Mouse (Mus musculus): ENCODE measurements around the gene Olfr1084. TPM values are rescaled to one million over a fixed set of nuclear protein-coding genes. Genes with fewer than 3 reads are reported as not detected.
"Not testable (repeated sequence)": the region's sequence is repeated elsewhere in the genome, so short reads cannot be mapped to it uniquely, and the experiment has no call there.

Gene Olfr1084
- not detected in 2 replicates for polyA plus RNA-seq (2015; fragmentation: Nextera tagmentation; extraction: Ambion mirVana)

DNA sequence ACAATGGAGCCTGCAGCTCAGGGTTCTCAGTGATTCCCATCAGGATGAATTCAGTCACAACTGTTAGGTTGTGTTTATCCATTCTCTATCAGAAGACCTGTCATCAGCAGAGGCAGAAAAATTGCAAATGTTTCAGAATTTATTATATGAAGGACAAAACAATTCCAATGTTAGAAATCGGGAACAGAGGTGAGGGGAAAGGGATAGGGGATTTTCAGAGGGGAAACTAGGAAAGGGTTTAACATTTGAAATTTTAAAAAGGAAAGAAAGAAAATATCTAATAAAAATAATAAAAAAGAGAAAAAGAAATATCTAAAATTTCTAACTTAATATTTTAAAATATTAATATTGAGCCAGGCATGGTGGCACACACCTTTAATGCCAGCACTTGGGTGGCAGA, at the start of gene Olfr1084:
TSS of gene Olfr1084 (minus strand) at position 101 of the 400 bp plus-strand sequence.
- not testable (repeated sequence) for H3K9me3 ChIP-seq (ENCODE audit: control insufficient read depth, low read length); H3K9ac ChIP-seq (ENCODE audit: low read length); H3K27ac ChIP-seq (ENCODE audit: low read length); H3K4me2 ChIP-seq (ENCODE audit: low read depth, low read length); H3K4me3 ChIP-seq (ENCODE audit: low read length); H3K27me3 ChIP-seq (ENCODE audit: control insufficient read depth, insufficient read depth, low read depth, low read length); ATAC-seq (ENCODE audit: low read depth); H3K36me3 ChIP-seq (ENCODE audit: control insufficient read depth, insufficient read depth, low read length); H3K4me1 ChIP-seq (replicated peaks; ENCODE audit: control insufficient read depth, insufficient read depth, low read length)
- 62% methylated on average over 1 of the region's 1 CpGs for WGBS

DNA sequence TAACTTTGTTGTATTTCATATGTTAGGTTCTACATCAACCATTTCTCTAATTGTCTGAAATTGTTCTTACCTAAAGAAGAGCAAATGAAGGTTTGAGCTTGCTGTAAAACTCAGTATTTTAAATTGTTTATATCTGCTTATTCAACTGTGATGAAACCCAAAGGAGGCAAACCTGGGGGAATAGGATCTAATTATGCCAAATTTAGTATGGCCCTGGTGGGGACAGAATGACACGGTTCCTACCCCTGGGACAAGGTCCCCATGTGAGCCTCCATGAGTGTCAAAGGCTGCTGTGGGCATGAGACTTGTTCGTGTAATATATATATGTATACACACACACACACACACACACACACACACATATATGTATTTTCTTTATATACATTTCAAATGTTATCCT, 40.5 kb upstream of the Olfr1084 start, which contains the start of gene Olfr1086:
TSS of gene Olfr1086 (minus strand) at position 101 of the 400 bp plus-strand sequence.
- no peaks in the 10 kb centered on the region for H3K4me1 ChIP-seq (replicated peaks; ENCODE audit: control insufficient read depth, insufficient read depth, low read length)
- WGBS: 70% methylated on average over 2 of the region's 2 CpGs
- no peak within 1 kb of the TSS for H3K9ac ChIP-seq (ENCODE audit: low read length)
- no peak within 1 kb of the TSS for H3K27ac ChIP-seq (ENCODE audit: low read length)
- no peak within 1 kb of the TSS for H3K4me2 ChIP-seq (ENCODE audit: low read depth, low read length)
- no peaks in the 10 kb centered on the region for H3K9me3 ChIP-seq (ENCODE audit: control insufficient read depth, low read length)
- no peak within 1 kb of the TSS for H3K4me3 ChIP-seq (ENCODE audit: low read length)
- H3K27me3 ChIP-seq (ENCODE audit: control insufficient read depth, insufficient read depth, low read depth, low read length): no peaks in the 10 kb centered on the region
- H3K36me3 ChIP-seq (ENCODE audit: control insufficient read depth, insufficient read depth, low read length): no peaks in the 10 kb centered on the region
- no peak for ATAC-seq (ENCODE audit: low read depth)

DNA sequence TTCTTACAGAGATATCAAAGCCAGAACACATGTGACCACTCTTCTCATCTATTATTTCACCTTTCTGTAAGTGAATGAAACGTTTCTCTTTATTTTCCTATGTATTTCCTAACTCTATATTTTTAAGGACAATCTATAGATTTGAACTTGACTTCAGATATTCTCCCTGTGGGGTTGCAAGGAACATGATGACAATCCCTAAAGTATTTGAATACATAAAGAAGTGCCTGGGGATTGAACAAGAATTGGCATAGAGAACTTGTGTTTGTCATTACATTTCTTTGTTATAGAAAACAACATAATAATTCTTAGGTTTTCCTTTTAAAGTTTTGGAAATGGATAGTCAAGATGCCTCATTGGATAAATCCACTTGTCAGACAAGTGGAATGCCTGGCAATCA, 22.4 kb upstream of the Olfr1084 start, which contains the start of gene Olfr1085:
TSS of gene Olfr1085 (minus strand) at position 101 of the 400 bp plus-strand sequence.
- H3K4me1 ChIP-seq (replicated peaks; ENCODE audit: control insufficient read depth, insufficient read depth, low read length): no peaks in the 10 kb centered on the region
- no peak within 1 kb of the TSS for H3K4me3 ChIP-seq (ENCODE audit: low read length)
- WGBS: 17% methylated on average over 1 of the region's 1 CpGs
- H3K27me3 ChIP-seq (ENCODE audit: control insufficient read depth, insufficient read depth, low read depth, low read length): no peaks in the 10 kb centered on the region
- H3K9me3 ChIP-seq (ENCODE audit: control insufficient read depth, low read length): no peaks in the 10 kb centered on the region
- H3K36me3 ChIP-seq (ENCODE audit: control insufficient read depth, insufficient read depth, low read length): no peaks in the 10 kb centered on the region
- H3K27ac ChIP-seq (ENCODE audit: low read length): no peak within 1 kb of the TSS
- H3K9ac ChIP-seq (ENCODE audit: low read length): no peak within 1 kb of the TSS
- ATAC-seq (ENCODE audit: low read depth): no peak
- H3K4me2 ChIP-seq (ENCODE audit: low read depth, low read length): no peak within 1 kb of the TSS

DNA sequence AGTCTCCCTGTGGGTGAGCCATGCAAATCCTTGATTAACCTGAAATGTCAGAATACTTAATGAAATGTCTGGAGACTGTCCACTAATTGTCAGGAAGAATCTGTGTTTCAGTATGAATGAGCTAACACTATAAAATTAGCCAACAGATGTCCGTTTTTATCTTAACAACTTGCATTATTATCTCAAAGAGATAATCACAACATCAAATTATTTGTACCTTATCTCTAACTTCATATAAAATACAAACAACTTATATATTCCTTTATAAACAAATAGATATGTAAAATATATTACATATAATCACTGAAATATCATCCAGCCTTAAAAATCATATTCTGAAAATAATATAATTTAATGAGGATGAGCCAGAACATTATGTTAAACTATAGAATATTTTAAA, 40.7 kb downstream of the Olfr1084 start, which contains the start of gene Olfr1082:
TSS of gene Olfr1082 (minus strand) at position 101 of the 400 bp plus-strand sequence.
- 33% methylated on average over 1 of the region's 1 CpGs for whole genome bisulfite sequencing
- not testable (repeated sequence) for ATAC-seq (ENCODE audit: low read depth); H3K27ac ChIP-seq (ENCODE audit: low read length); H3K4me1 ChIP-seq (replicated peaks; ENCODE audit: control insufficient read depth, insufficient read depth, low read length); H3K36me3 ChIP-seq (ENCODE audit: control insufficient read depth, insufficient read depth, low read length); H3K9ac ChIP-seq (ENCODE audit: low read length); H3K27me3 ChIP-seq (ENCODE audit: control insufficient read depth, insufficient read depth, low read depth, low read length); H3K9me3 ChIP-seq (ENCODE audit: control insufficient read depth, low read length); H3K4me2 ChIP-seq (ENCODE audit: low read depth, low read length); H3K4me3 ChIP-seq (ENCODE audit: low read length)

Other genes starting within 250 kb of the Olfr1084 start
- not detected in 2 replicates for gene Olfr1061, start 225.7 kb downstream of the Olfr1084 start, polyA plus RNA-seq (2015; fragmentation: Nextera tagmentation; extraction: Ambion mirVana)
- not detected in 2 replicates for gene Olfr1062, start 213.0 kb downstream of the Olfr1084 start, polyA plus RNA-seq (2015; fragmentation: Nextera tagmentation; extraction: Ambion mirVana)
- not detected in 2 replicates for gene Olfr1065, start 189.1 kb downstream of the Olfr1084 start, polyA plus RNA-seq (2015; fragmentation: Nextera tagmentation; extraction: Ambion mirVana)
- not detected in 2 replicates for gene Olfr1066, start 183.5 kb downstream of the Olfr1084 start, polyA plus RNA-seq (2015; fragmentation: Nextera tagmentation; extraction: Ambion mirVana)
- gene Olfr228, start 152.3 kb downstream of the Olfr1084 start, polyA plus RNA-seq (2015; fragmentation: Nextera tagmentation; extraction: Ambion mirVana): not detected in 2 replicates
- gene Olfr1076, start 131.3 kb downstream of the Olfr1084 start, polyA plus RNA-seq (2015; fragmentation: Nextera tagmentation; extraction: Ambion mirVana): not detected in 2 replicates
- not detected in 2 replicates for gene Olfr1079, start 97.2 kb downstream of the Olfr1084 start, polyA plus RNA-seq (2015; fragmentation: Nextera tagmentation; extraction: Ambion mirVana)
- not detected in 2 replicates for gene Olfr1080, start 81.5 kb downstream of the Olfr1084 start, polyA plus RNA-seq (2015; fragmentation: Nextera tagmentation; extraction: Ambion mirVana)
- not detected in 2 replicates for gene Olfr1082, start 40.8 kb downstream of the Olfr1084 start, polyA plus RNA-seq (2015; fragmentation: Nextera tagmentation; extraction: Ambion mirVana)
- not detected in 2 replicates for gene Olfr1085, start 22.3 kb upstream of the Olfr1084 start, polyA plus RNA-seq (2015; fragmentation: Nextera tagmentation; extraction: Ambion mirVana)
- not detected in 2 replicates for gene Olfr1086, start 40.4 kb upstream of the Olfr1084 start, polyA plus RNA-seq (2015; fragmentation: Nextera tagmentation; extraction: Ambion mirVana)
- gene Olfr1087, start 58.7 kb upstream of the Olfr1084 start, polyA plus RNA-seq (2015; fragmentation: Nextera tagmentation; extraction: Ambion mirVana): not detected in 2 replicates
- gene Olfr1089, start 94.0 kb upstream of the Olfr1084 start, polyA plus RNA-seq (2015; fragmentation: Nextera tagmentation; extraction: Ambion mirVana): not detected in 2 replicates
- not detected in 2 replicates for gene Olfr1090, start 119.3 kb upstream of the Olfr1084 start, polyA plus RNA-seq (2015; fragmentation: Nextera tagmentation; extraction: Ambion mirVana)
- not detected in 2 replicates for gene Olfr1093, start 142.8 kb upstream of the Olfr1084 start, polyA plus RNA-seq (2015; fragmentation: Nextera tagmentation; extraction: Ambion mirVana)
- gene Olfr141, start 170.3 kb upstream of the Olfr1084 start, polyA plus RNA-seq (2015; fragmentation: Nextera tagmentation; extraction: Ambion mirVana): not detected in 2 replicates
- not detected in 2 replicates for gene Olfr1094, start 184.9 kb upstream of the Olfr1084 start, polyA plus RNA-seq (2015; fragmentation: Nextera tagmentation; extraction: Ambion mirVana)
- not detected in 2 replicates for gene Olfr1095, start 212.0 kb upstream of the Olfr1084 start, polyA plus RNA-seq (2015; fragmentation: Nextera tagmentation; extraction: Ambion mirVana)
- gene Gm13723, start 235.1 kb upstream of the Olfr1084 start, polyA plus RNA-seq (2015; fragmentation: Nextera tagmentation; extraction: Ambion mirVana): not detected in 2 replicates

All from lung, embryonic 16.5 days (tissue).